Mouse (Mus musculus) CH12.LX (cell line): ENCODE results near the gene Sept1. TPM values are rescaled to one million over a fixed set of nuclear protein-coding genes. Genes with fewer than 3 reads are reported as not detected.

Experiments
- DNase-seq: peaks from one replicate; pipeline ENCODE4 v3.0.0-alpha.2; 2013; ENCODE audit errors: extremely low read depth
- H3K27ac ChIP-seq: 2 replicates; pipeline ENCODE4 v1.5.1; 2012; ENCODE audit warnings: low read depth, mild to moderate bottlenecking, control low read depth, moderate library complexity; ENCODE audit not compliant: insufficient read depth
- H3K27me3 ChIP-seq: replicated peaks from 2 replicates; pipeline ENCODE3; 2012; ENCODE audit warnings: inconsistent platforms
- H3K36me3 ChIP-seq, 2 experiments: replicated peaks in 1 of 2; 2 replicates each; pipeline versions ENCODE3 to v1.6.1; 2012; ENCODE audit warnings: inconsistent platforms in 1 of 2, low read length in 1 of 2, mild to moderate bottlenecking in 1 of 2, mixed read lengths in 1 of 2, moderate library complexity in 1 of 2; ENCODE audit not compliant: control insufficient read depth in 1 of 2, insufficient read depth in 1 of 2
- H3K4me1 ChIP-seq, 2 experiments: 2 replicates each; pipeline ENCODE4 v1.6.1; 2012; ENCODE audit warnings: inconsistent platforms in 1 of 2, moderate library complexity in 1 of 2; ENCODE audit not compliant: insufficient read depth in 2 of 2, control insufficient read depth in 1 of 2
- H3K4me2 ChIP-seq: 2 replicates; pipeline ENCODE4 v1.6.1; 2012; ENCODE audit warnings: low read depth, mild to moderate bottlenecking, control low read depth; ENCODE audit not compliant: poor library complexity, insufficient read depth, severe bottlenecking
- H3K4me3 ChIP-seq, 3 experiments: fragments of 150-350 bp in 1 of 3; sonication (generic) in 1 of 3; replicated peaks in 1 of 3; 2 replicates each; pipeline versions ENCODE3 to v1.5.1; 2011 to 2012; ENCODE audit warnings: low read depth in 2 of 3, low read length in 2 of 3, mild to moderate bottlenecking in 2 of 3, moderate library complexity in 2 of 3, control low read depth in 1 of 3, improper control_type of control experiment in 1 of 3, inconsistent platforms in 1 of 3, mixed read lengths in 1 of 3; ENCODE audit not compliant: poor library complexity in 1 of 3
- H3K79me2 ChIP-seq: replicated peaks from 2 replicates; pipeline ENCODE4 v1.6.1; 2012; ENCODE audit warnings: mild to moderate bottlenecking, moderate library complexity; ENCODE audit not compliant: control insufficient read depth, poor library complexity, insufficient read depth, severe bottlenecking; ENCODE audit errors: extremely low read depth
- H3K9ac ChIP-seq: 2 replicates; pipeline ENCODE4 v1.6.1; 2012; ENCODE audit warnings: low read depth, mild to moderate bottlenecking, control low read depth, moderate library complexity; ENCODE audit not compliant: insufficient read depth
- H3K9me3 ChIP-seq: replicated peaks from 2 replicates; pipeline ENCODE3; 2012; ENCODE audit warnings: low read length, inconsistent platforms, mixed read lengths
- BHLHE40 ChIP-seq: IDR thresholded peaks from 2 replicates; pipeline ENCODE4 v1.6.1; 2011; ENCODE audit warnings: mild to moderate bottlenecking, low read depth, low read length, improper control_type of control experiment
- CHD1 ChIP-seq: IDR thresholded peaks from 2 replicates; pipeline ENCODE4 v1.6.1; 2012; ENCODE audit warnings: low read depth, low read length, improper control_type of control experiment, inconsistent platforms
- CHD2 ChIP-seq: IDR thresholded peaks from 2 replicates; pipeline ENCODE4 v1.6.1; 2011; ENCODE audit warnings: low read length, improper control_type of control experiment
- CTCF ChIP-seq, 2 experiments: IDR thresholded peaks in 1 of 2; conservative IDR thresholded peaks in 1 of 2; 2 replicates each; pipeline ENCODE4 v1.5.1; 2011 to 2012; ENCODE audit warnings: low read depth in 2 of 2, low read length in 2 of 2, improper control_type of control experiment in 1 of 2, inconsistent platforms in 1 of 2, mild to moderate bottlenecking in 1 of 2, moderate library complexity in 1 of 2
- E2F4 ChIP-seq: IDR thresholded peaks from 2 replicates; pipeline ENCODE4 v1.6.1; 2011; ENCODE audit warnings: low read depth, low read length, improper control_type of control experiment; ENCODE audit not compliant: insufficient replicate concordance
- ELF1 ChIP-seq: IDR thresholded peaks from 2 replicates; pipeline ENCODE4 v1.6.1; 2014; ENCODE audit warnings: low read depth, mild to moderate bottlenecking, inconsistent platforms, low read length, improper control_type of control experiment
- EP300 ChIP-seq: IDR thresholded peaks from 2 replicates; pipeline ENCODE4 v1.6.1; 2011; ENCODE audit warnings: low read length, improper control_type of control experiment
- ETS1 ChIP-seq: conservative IDR thresholded peaks from 2 replicates; pipeline ENCODE4 v1.6.1; 2012; ENCODE audit warnings: low read depth, mild to moderate bottlenecking, inconsistent platforms, low read length, improper control_type of control experiment, moderate library complexity
- GABPA ChIP-seq: IDR thresholded peaks from 2 replicates; pipeline ENCODE4 v1.6.1; 2012; ENCODE audit warnings: low read depth, low read length, improper control_type of control experiment, inconsistent platforms; ENCODE audit not compliant: insufficient replicate concordance
- HCFC1 ChIP-seq: IDR thresholded peaks from 2 replicates; pipeline ENCODE4 v1.6.1; 2012; ENCODE audit warnings: low read depth, mild to moderate bottlenecking, inconsistent platforms, low read length, improper control_type of control experiment
- IRF4 ChIP-seq: IDR thresholded peaks from 2 replicates; pipeline ENCODE4 v1.6.1; 2014; ENCODE audit warnings: low read depth, mild to moderate bottlenecking, inconsistent platforms, low read length, improper control_type of control experiment
- JUN ChIP-seq: IDR thresholded peaks from 2 replicates; pipeline ENCODE4 v1.6.1; 2011; ENCODE audit warnings: low read depth, mild to moderate bottlenecking, low read length, improper control_type of control experiment, moderate library complexity; ENCODE audit not compliant: insufficient read depth
- JUND ChIP-seq: conservative IDR thresholded peaks from 2 replicates; pipeline ENCODE4 v1.6.1; 2011; ENCODE audit warnings: low read depth, low read length, improper control_type of control experiment
- KAT2A ChIP-seq: IDR thresholded peaks from 2 replicates; pipeline ENCODE4 v1.6.1; 2012; ENCODE audit warnings: low read length, improper control_type of control experiment, inconsistent platforms; ENCODE audit not compliant: insufficient replicate concordance
- MAFK ChIP-seq: IDR thresholded peaks from 2 replicates; pipeline ENCODE4 v1.6.1; 2011; ENCODE audit warnings: low read length, improper control_type of control experiment; ENCODE audit not compliant: insufficient replicate concordance
- MAX ChIP-seq: IDR thresholded peaks from 2 replicates; pipeline ENCODE4 v1.6.1; 2011; ENCODE audit warnings: low read length, improper control_type of control experiment
- MAZ ChIP-seq: IDR thresholded peaks from 2 replicates; pipeline ENCODE4 v1.6.1; 2012; ENCODE audit warnings: low read depth, mild to moderate bottlenecking, inconsistent platforms, low read length, improper control_type of control experiment, moderate library complexity
- MEF2A ChIP-seq: IDR thresholded peaks from 2 replicates; pipeline ENCODE4 v1.6.1; 2014; ENCODE audit warnings: low read depth, mild to moderate bottlenecking, inconsistent platforms, low read length, improper control_type of control experiment, borderline replicate concordance
- MXI1 ChIP-seq: IDR thresholded peaks from 2 replicates; pipeline ENCODE4 v1.6.1; 2011; ENCODE audit warnings: mild to moderate bottlenecking, low read depth, low read length, improper control_type of control experiment
- MYC ChIP-seq: IDR thresholded peaks from 2 replicates; pipeline ENCODE4 v1.6.1; 2011; ENCODE audit warnings: low read depth, mild to moderate bottlenecking, improper control_type of control experiment, low read length
- NELFE ChIP-seq: IDR thresholded peaks from 2 replicates; pipeline ENCODE4 v1.6.1; 2011; ENCODE audit warnings: low read depth, low read length, improper control_type of control experiment
- NRF1 ChIP-seq: IDR thresholded peaks from 2 replicates; pipeline ENCODE4 v1.6.1; 2014; ENCODE audit warnings: low read depth, mild to moderate bottlenecking, inconsistent platforms, low read length, improper control_type of control experiment, moderate library complexity
- PAX5 ChIP-seq: IDR thresholded peaks from 2 replicates; pipeline ENCODE4 v1.6.1; 2012; ENCODE audit warnings: low read length, inconsistent platforms, mixed read lengths
- POLR2A ChIP-seq: IDR thresholded peaks from 2 replicates; pipeline ENCODE4 v1.6.1; 2011; ENCODE audit warnings: low read depth, mild to moderate bottlenecking, improper control_type of control experiment, low read length
- POLR2AphosphoS2 ChIP-seq: IDR thresholded peaks from 2 replicates; pipeline ENCODE4 v1.6.1; 2011; ENCODE audit warnings: low read depth, low read length, improper control_type of control experiment
- RAD21 ChIP-seq: IDR thresholded peaks from 2 replicates; pipeline ENCODE4 v1.6.1; 2011; ENCODE audit warnings: low read depth, mild to moderate bottlenecking, low read length, improper control_type of control experiment, moderate library complexity
- RCOR1 ChIP-seq: conservative IDR thresholded peaks from 2 replicates; pipeline ENCODE4 v1.6.1; 2012; ENCODE audit warnings: low read depth, mild to moderate bottlenecking, inconsistent platforms, low read length, improper control_type of control experiment
- SIN3A ChIP-seq: IDR thresholded peaks from 2 replicates; pipeline ENCODE4 v1.6.1; 2012; ENCODE audit warnings: low read length, improper control_type of control experiment, inconsistent platforms
- SMC3 ChIP-seq: IDR thresholded peaks from 2 replicates; pipeline ENCODE4 v1.6.1; 2011; ENCODE audit warnings: low read depth, low read length, improper control_type of control experiment
- TBP ChIP-seq: conservative IDR thresholded peaks from 2 replicates; pipeline ENCODE4 v1.6.1; 2011; ENCODE audit warnings: low read depth, low read length, improper control_type of control experiment
- TCF12 ChIP-seq: IDR thresholded peaks from 2 replicates; pipeline ENCODE4 v1.6.1; 2014; ENCODE audit warnings: low read depth, mild to moderate bottlenecking, inconsistent platforms, low read length, improper control_type of control experiment
- UBTF ChIP-seq: IDR thresholded peaks from 2 replicates; pipeline ENCODE4 v1.6.1; 2012; ENCODE audit warnings: low read depth, mild to moderate bottlenecking, inconsistent platforms, low read length, improper control_type of control experiment, moderate library complexity
- USF1 ChIP-seq: IDR thresholded peaks from 2 replicates; pipeline ENCODE4 v1.6.1; 2014; ENCODE audit warnings: low read depth, mild to moderate bottlenecking, inconsistent platforms, low read length, improper control_type of control experiment
- USF2 ChIP-seq: conservative IDR thresholded peaks from 2 replicates; pipeline ENCODE4 v1.6.1; 2011; ENCODE audit warnings: low read depth, low read length, improper control_type of control experiment
- ZC3H11A ChIP-seq: IDR thresholded peaks from 2 replicates; pipeline ENCODE4 v1.6.1; 2012; ENCODE audit warnings: low read depth, mild to moderate bottlenecking, inconsistent platforms, low read length, improper control_type of control experiment
- ZKSCAN1 ChIP-seq: IDR thresholded peaks from 2 replicates; pipeline ENCODE4 v1.6.1; 2012; ENCODE audit warnings: low read depth, inconsistent platforms, low read length, improper control_type of control experiment, borderline replicate concordance
- ZMIZ1 ChIP-seq: IDR thresholded peaks from 2 replicates; pipeline ENCODE4 v1.6.1; 2012; ENCODE audit warnings: low read depth, mild to moderate bottlenecking, inconsistent platforms, low read length, improper control_type of control experiment
- ZNF384 ChIP-seq: IDR thresholded peaks from 2 replicates; pipeline ENCODE4 v1.6.1; 2012; ENCODE audit warnings: low read depth, low read length, improper control_type of control experiment, inconsistent platforms
- dilution Hi-C: fragments of 300-500 bp; cut with MboI; formaldehyde crosslinking; loops from 2 replicates; pipeline ENCODE4 v1.14.3; 2020; ENCODE audit warnings: low sequenced_read_pairs; ENCODE audit not compliant: extremely low pct_unique_long_range_greater_than_20kb, extremely low pct_ligation_motif_present
- in situ Hi-C: fragments of 300-500 bp; cut with MboI; formaldehyde crosslinking; loops from 3 replicates; pipeline ENCODE4 v1.14.3; 2019; ENCODE audit warnings: low sequenced_read_pairs, low pct_ligation_motif_present, low pct_unique_long_range_greater_than_20kb, mixed read lengths
- polyA plus RNA-seq: library from polyadenylated mRNA; unstranded; fragments of >175 nt; gene quantifications from 2 replicates; pipeline ENCODE4 v1.2.1, GENCODE M21; 2012; ENCODE audit warnings: low read depth; ENCODE audit not compliant: insufficient read length
- total RNA-seq, 2 experiments: library from RNA; depleted of rRNA; stranded (reverse); fragments of 300-350 nt in 1 of 2; fragments of >200 nt in 1 of 2; gene quantifications; 2 replicates each; pipeline ENCODE4 v1.2.3; 2012 to 2014

Sept1 gene
- total and polyA plus RNA-seq, 3 experiments: 42.7 to 171 (median 92.3) TPM

GRCm38 (mm10) chr7:127260309-127261111 lies 27.6 kb upstream of the Sept1 start, which contains the start of gene Dctpp1:
Dctpp1 (minus strand) TSS chr7:127260709.
- Histone ChIP-seq H3K27me3 (no peaks in the 10 kb centered on the region), H3K79me2 (peaks cover 15% of the 10 kb centered on the region), H3K27ac (no peak within 1 kb of the TSS), H3K9ac (peak within 1 kb of the TSS; percentile 56), H3K4me3 (peak within 1 kb of the TSS; percentile 66 to 76 (median 66)), H3K36me3 (peaks cover 19 to 35% of the 10 kb centered on the region in 2 experiments), H3K9me3 (no peaks in the 10 kb centered on the region), H3K4me2 (peak within 1 kb of the TSS; percentile 64), H3K4me1 (peaks cover 9 to 36% of the 10 kb centered on the region in 2 experiments; a peak in 3 of 4 replicates)
- peak; percentile 99 for DNase-seq
- dilution Hi-C loops: no loop called here
- in situ Hi-C loops: loop anchor here (10.0 kb wide), 1 partner anchor 74 kb away; no protein-coding TSS in a partner anchor
- TF ChIP-seq RAD21 (peak; percentile 94), NELFE (peak; percentile 74), TBP (0 out of 2 replicates have a peak, but pooled peaks have one; percentile 34), MAZ (peak; percentile 45; the same call in 1 of the 2 replicates), ETS1 (no peak), E2F4 (peak; percentile 72; the same call in 1 of the 2 replicates), JUND (peak; percentile 45), TCF12 (peak; percentile 49; the same call in 1 of the 2 replicates), BHLHE40 (peak; percentile 69), USF2 (no peak), PAX5 (no peak), MXI1 (peak; percentile 89), UBTF (no peak), ZMIZ1 (no peak; the same call in 1 of the 2 replicates), MAX (peak; percentile 90), SMC3 (peak; percentile 95), JUN (no peak), ZC3H11A (peak; percentile 52; the same call in 1 of the 2 replicates), EP300 (no peak), CHD2 (peak; percentile 73), CTCF (conservative IDR thresholded peaks at IDR 0.05 in 1 of 2, IDR thresholded peaks at IDR 0.05 in 1 of 2; ENCODE audit: low read depth in 2 of 2, low read length in 2 of 2) (peak; percentile 42 to 94), KAT2A (0 out of 2 replicates have a peak, but pooled peaks have one; percentile 44), ZKSCAN1 (no peak), RCOR1 (no peak), ELF1 (peak; percentile 93), HCFC1 (peak; percentile 77), GABPA (no peak), IRF4 (peak; percentile 87), USF1 (no peak), POLR2A (peak; percentile 88), POLR2AphosphoS2 (no peak), SIN3A (peak; percentile 97), MAFK (no peak), MYC (peak; percentile 96), ZNF384 (no peak), CHD1 (no peak), MEF2A (peak; percentile 6; the same call in 1 of the 2 replicates), NRF1 (0 out of 2 replicates have a peak, but pooled peaks have one; percentile 9)
